Mouse (Mus musculus): ENCODE measurements around the gene Agap1. TPM values are rescaled to one million over a fixed set of nuclear protein-coding genes. Genes with fewer than 3 reads are reported as not detected.

Gene Agap1
- polyA plus RNA-seq, 1 experiment from 2014 or later = 17.6 TPM

GRCm38 (mm10) chr1:89621014-89621791 lies 166.6 kb downstream of the Agap1 start:
- H3K27me3 ChIP-seq (ENCODE audit: control insufficient read depth, insufficient read depth, low read length) = no peaks in the 10 kb centered on the region
- no peak overlapping the region for H3K4me2 ChIP-seq (replicated peaks; ENCODE audit: low read depth, low read length)
- WGBS = 50% methylated on average over 8 of the region's 8 CpGs
- H3K4me1 ChIP-seq (ENCODE audit: control insufficient read depth, insufficient read depth, low read length) = 0 out of 2 replicates have a peak, but pooled peaks cover 3% of the 10 kb centered on the region
- no peaks in the 10 kb centered on the region for H3K36me3 ChIP-seq (ENCODE audit: control insufficient read depth, insufficient read depth, low read length)
- H3K4me3 ChIP-seq (ENCODE audit: low read depth, low read length) = no peak overlapping the region
- H3K9ac ChIP-seq (replicated peaks; ENCODE audit: low read depth, low read length) = no peak overlapping the region
- no peaks in the 10 kb centered on the region for H3K9me3 ChIP-seq (ENCODE audit: control insufficient read depth, low read depth, low read length)
- no peak for ATAC-seq (ENCODE audit: insufficient number of reproducible peaks, insufficient read depth, low FRiP score, low read depth)
- H3K27ac ChIP-seq (ENCODE audit: low read length) = no peak overlapping the region

GRCm38 (mm10) chr1:89621952-89622351 lies 167.3 kb downstream of the Agap1 start:
- 89% methylated on average over 8 of the region's 8 CpGs for WGBS
- no peak for ATAC-seq (ENCODE audit: insufficient number of reproducible peaks, insufficient read depth, low FRiP score, low read depth)
- Histone ChIP-seq H3K36me3 (ENCODE audit: control insufficient read depth, insufficient read depth, low read length) (no peaks in the 10 kb centered on the region), H3K4me1 (ENCODE audit: control insufficient read depth, insufficient read depth, low read length) (0 out of 2 replicates have a peak, but pooled peaks cover 3% of the 10 kb centered on the region), H3K4me3 (ENCODE audit: low read depth, low read length) (no peak overlapping the region), H3K27me3 (ENCODE audit: control insufficient read depth, insufficient read depth, low read length) (no peaks in the 10 kb centered on the region), H3K9ac (replicated peaks; ENCODE audit: low read depth, low read length) (no peak overlapping the region), H3K4me2 (replicated peaks; ENCODE audit: low read depth, low read length) (no peak overlapping the region), H3K9me3 (ENCODE audit: control insufficient read depth, low read depth, low read length) (no peaks in the 10 kb centered on the region), H3K27ac (ENCODE audit: low read length) (no peak overlapping the region)

GRCm38 (mm10) chr1:89622801-89623200 lies 168.2 kb downstream of the Agap1 start:
- Histone ChIP-seq H3K4me3 (ENCODE audit: low read depth, low read length) (no peak overlapping the region), H3K9me3 (ENCODE audit: control insufficient read depth, low read depth, low read length) (no peaks in the 10 kb centered on the region), H3K4me2 (replicated peaks; ENCODE audit: low read depth, low read length) (no peak overlapping the region), H3K27ac (ENCODE audit: low read length) (no peak overlapping the region), H3K9ac (replicated peaks; ENCODE audit: low read depth, low read length) (no peak overlapping the region), H3K4me1 (ENCODE audit: control insufficient read depth, insufficient read depth, low read length) (0 out of 2 replicates have a peak, but pooled peaks cover 3% of the 10 kb centered on the region), H3K27me3 (ENCODE audit: control insufficient read depth, insufficient read depth, low read length) (no peaks in the 10 kb centered on the region), H3K36me3 (ENCODE audit: control insufficient read depth, insufficient read depth, low read length) (no peaks in the 10 kb centered on the region)
- 80% methylated on average over 7 of the region's 7 CpGs for WGBS
- ATAC-seq (ENCODE audit: insufficient number of reproducible peaks, insufficient read depth, low FRiP score, low read depth) = no peak

GRCm38 (mm10) chr1:89625312-89625711 lies 170.7 kb downstream of the Agap1 start:
- no peaks in the 10 kb centered on the region for H3K27me3 ChIP-seq (ENCODE audit: control insufficient read depth, insufficient read depth, low read length)
- H3K4me1 ChIP-seq (ENCODE audit: control insufficient read depth, insufficient read depth, low read length) = no peaks in the 10 kb centered on the region
- 81% methylated on average over 4 of the region's 4 CpGs for WGBS
- H3K9ac ChIP-seq (replicated peaks; ENCODE audit: low read depth, low read length) = no peak overlapping the region
- H3K27ac ChIP-seq (ENCODE audit: low read length) = no peak overlapping the region
- no peaks in the 10 kb centered on the region for H3K9me3 ChIP-seq (ENCODE audit: control insufficient read depth, low read depth, low read length)
- no peaks in the 10 kb centered on the region for H3K36me3 ChIP-seq (ENCODE audit: control insufficient read depth, insufficient read depth, low read length)
- H3K4me2 ChIP-seq (replicated peaks; ENCODE audit: low read depth, low read length) = no peak overlapping the region
- H3K4me3 ChIP-seq (ENCODE audit: low read depth, low read length) = no peak overlapping the region
- no peak for ATAC-seq (ENCODE audit: insufficient number of reproducible peaks, insufficient read depth, low FRiP score, low read depth)

GRCm38 (mm10) chr1:89625967-89626366 lies 171.4 kb downstream of the Agap1 start:
- no peak overlapping the region for H3K27ac ChIP-seq (ENCODE audit: low read length)
- no peak overlapping the region for H3K4me3 ChIP-seq (ENCODE audit: low read depth, low read length)
- H3K9me3 ChIP-seq (ENCODE audit: control insufficient read depth, low read depth, low read length) = no peaks in the 10 kb centered on the region
- no peaks in the 10 kb centered on the region for H3K27me3 ChIP-seq (ENCODE audit: control insufficient read depth, insufficient read depth, low read length)
- H3K36me3 ChIP-seq (ENCODE audit: control insufficient read depth, insufficient read depth, low read length) = no peaks in the 10 kb centered on the region
- no peak overlapping the region for H3K4me2 ChIP-seq (replicated peaks; ENCODE audit: low read depth, low read length)
- ATAC-seq (ENCODE audit: insufficient number of reproducible peaks, insufficient read depth, low FRiP score, low read depth) = no peak
- WGBS = 90% methylated on average over 7 of the region's 7 CpGs
- H3K9ac ChIP-seq (replicated peaks; ENCODE audit: low read depth, low read length) = no peak overlapping the region
- no peaks in the 10 kb centered on the region for H3K4me1 ChIP-seq (ENCODE audit: control insufficient read depth, insufficient read depth, low read length)

- H3K9me3 ChIP-seq (ENCODE audit: control insufficient read depth, low read depth, low read length) = no peaks in the 10 kb centered on the region
- no peak overlapping the region for H3K27ac ChIP-seq (ENCODE audit: low read length)
- no peak overlapping the region for H3K9ac ChIP-seq (replicated peaks; ENCODE audit: low read depth, low read length)
- no peaks in the 10 kb centered on the region for H3K27me3 ChIP-seq (ENCODE audit: control insufficient read depth, insufficient read depth, low read length)
- no peak overlapping the region for H3K4me2 ChIP-seq (replicated peaks; ENCODE audit: low read depth, low read length)
- no peak for ATAC-seq (ENCODE audit: insufficient number of reproducible peaks, insufficient read depth, low FRiP score, low read depth)
- no peaks in the 10 kb centered on the region for H3K36me3 ChIP-seq (ENCODE audit: control insufficient read depth, insufficient read depth, low read length)
- H3K4me3 ChIP-seq (ENCODE audit: low read depth, low read length) = no peak overlapping the region
- no peaks in the 10 kb centered on the region for H3K4me1 ChIP-seq (ENCODE audit: control insufficient read depth, insufficient read depth, low read length)
- 73% methylated on average over 10 of the region's 10 CpGs for WGBS
Observed at GRCm38 (mm10) chr1:89626940-89627339, 172.3 kb downstream of the Agap1 start.

- no peaks in the 10 kb centered on the region; the same call in 1 of the 2 replicates for H3K36me3 ChIP-seq (ENCODE audit: control insufficient read depth, insufficient read depth, low read length)
- no peak overlapping the region for H3K9ac ChIP-seq (replicated peaks; ENCODE audit: low read depth, low read length)
- H3K27me3 ChIP-seq (ENCODE audit: control insufficient read depth, insufficient read depth, low read length) = no peaks in the 10 kb centered on the region
- H3K4me3 ChIP-seq (ENCODE audit: low read depth, low read length) = no peak overlapping the region
- 46% methylated on average over 3 of the region's 3 CpGs for WGBS
- no peak for ATAC-seq (ENCODE audit: insufficient number of reproducible peaks, insufficient read depth, low FRiP score, low read depth)
- no peaks in the 10 kb centered on the region for H3K9me3 ChIP-seq (ENCODE audit: control insufficient read depth, low read depth, low read length)
- no peak overlapping the region for H3K27ac ChIP-seq (ENCODE audit: low read length)
- H3K4me1 ChIP-seq (ENCODE audit: control insufficient read depth, insufficient read depth, low read length) = no peaks in the 10 kb centered on the region
- H3K4me2 ChIP-seq (replicated peaks; ENCODE audit: low read depth, low read length) = no peak overlapping the region
Observed at GRCm38 (mm10) chr1:89627650-89628049, 173.0 kb downstream of the Agap1 start.

- no peak overlapping the region for H3K4me2 ChIP-seq (replicated peaks; ENCODE audit: low read depth, low read length)
- H3K36me3 ChIP-seq (ENCODE audit: control insufficient read depth, insufficient read depth, low read length) = no peaks in the 10 kb centered on the region; the same call in 1 of the 2 replicates
- ATAC-seq (ENCODE audit: insufficient number of reproducible peaks, insufficient read depth, low FRiP score, low read depth) = no peak
- H3K9ac ChIP-seq (replicated peaks; ENCODE audit: low read depth, low read length) = no peak overlapping the region
- H3K27ac ChIP-seq (ENCODE audit: low read length) = no peak overlapping the region
- H3K9me3 ChIP-seq (ENCODE audit: control insufficient read depth, low read depth, low read length) = no peaks in the 10 kb centered on the region
- no peaks in the 10 kb centered on the region for H3K27me3 ChIP-seq (ENCODE audit: control insufficient read depth, insufficient read depth, low read length)
- H3K4me1 ChIP-seq (ENCODE audit: control insufficient read depth, insufficient read depth, low read length) = no peaks in the 10 kb centered on the region
- WGBS = 88% methylated on average over 4 of the region's 4 CpGs
- H3K4me3 ChIP-seq (ENCODE audit: low read depth, low read length) = no peak overlapping the region
Observed at GRCm38 (mm10) chr1:89630836-89631235, 176.2 kb downstream of the Agap1 start.

GRCm38 (mm10) chr1:89631747-89632146 lies 177.1 kb downstream of the Agap1 start:
- Histone ChIP-seq H3K27ac (ENCODE audit: low read length) (no peak overlapping the region), H3K36me3 (ENCODE audit: control insufficient read depth, insufficient read depth, low read length) (no peaks in the 10 kb centered on the region; the same call in 1 of the 2 replicates)
- ATAC-seq (ENCODE audit: insufficient number of reproducible peaks, insufficient read depth, low FRiP score, low read depth) = no peak

More at GRCm38 (mm10) chr1:89631747-89632146, 177.1 kb downstream of the Agap1 start:
- 25% methylated on average over 1 of the region's 1 CpGs for WGBS
- no peak overlapping the region for H3K4me2 ChIP-seq (replicated peaks; ENCODE audit: low read depth, low read length)
- no peak overlapping the region for H3K4me3 ChIP-seq (ENCODE audit: low read depth, low read length)
- H3K4me1 ChIP-seq (ENCODE audit: control insufficient read depth, insufficient read depth, low read length) = no peaks in the 10 kb centered on the region
- no peak overlapping the region for H3K9ac ChIP-seq (replicated peaks; ENCODE audit: low read depth, low read length)
- H3K9me3 ChIP-seq (ENCODE audit: control insufficient read depth, low read depth, low read length) = no peaks in the 10 kb centered on the region
- H3K27me3 ChIP-seq (ENCODE audit: control insufficient read depth, insufficient read depth, low read length) = no peaks in the 10 kb centered on the region

Data from stomach, embryonic 14.5 days (tissue).